Mouse (Mus musculus) MEL (cell line): ENCODE data around the gene Trpm8.

Experiments
- CTCF ChIP-seq, 3 experiments: IDR thresholded peaks in 2 of 3; conservative IDR thresholded peaks in 1 of 3; 2 replicates each; pipeline ENCODE4 v1.5.1; 2011 to 2012; ENCODE audit warnings: low read length in 3 of 3, low read depth in 2 of 3, mild to moderate bottlenecking in 2 of 3, improper control_type of control experiment in 1 of 3, inconsistent platforms in 1 of 3, mixed read lengths in 1 of 3, moderate library complexity in 1 of 3; ENCODE audit not compliant: control insufficient read depth in 1 of 3, insufficient read depth in 1 of 3, poor library complexity in 1 of 3, severe bottlenecking in 1 of 3
- NRF1 ChIP-seq: IDR thresholded peaks from 2 replicates; pipeline ENCODE4 v1.6.1; 2014; ENCODE audit warnings: low read depth, mild to moderate bottlenecking, inconsistent platforms, low read length, improper control_type of control experiment, moderate library complexity; ENCODE audit not compliant: poor library complexity, insufficient read depth, severe bottlenecking
- POLR2A ChIP-seq, 2 experiments: IDR thresholded peaks; 2 replicates each; pipeline ENCODE4 v1.6.1; 2011 to 2012; ENCODE audit warnings: low read length in 2 of 2, mild to moderate bottlenecking in 2 of 2, control low read depth in 1 of 2, improper control_type of control experiment in 1 of 2, low read depth in 1 of 2, moderate library complexity in 1 of 2; ENCODE audit not compliant: control insufficient read depth in 1 of 2, insufficient read depth in 1 of 2, poor library complexity in 1 of 2
- POLR2AphosphoS2 ChIP-seq: IDR thresholded peaks from 2 replicates; pipeline ENCODE4 v1.6.1; 2011; ENCODE audit warnings: low read length, improper control_type of control experiment

GRCm38 (mm10) chr1:88273832-88274231, 3.6 kb upstream of the Trpm8 start:
- TF ChIP-seq NRF1 (no peak), POLR2A (IDR thresholded peaks at IDR 0.05; ENCODE audit: control insufficient read depth in 1 of 2, insufficient read depth in 1 of 2, low read depth in 1 of 2, low read length in 2 of 2, poor library complexity in 1 of 2) (no peak), POLR2AphosphoS2 (no peak; the same call in 1 of the 2 replicates), CTCF (IDR thresholded peaks at IDR 0.05 in 2 of 3, conservative IDR thresholded peaks at IDR 0.05 in 1 of 3; ENCODE audit: control insufficient read depth in 1 of 3, insufficient read depth in 1 of 3, low read depth in 2 of 3, low read length in 3 of 3, poor library complexity in 1 of 3, severe bottlenecking in 1 of 3) (no peak)
